Mouse (Mus musculus): ENCODE results near the gene Cntfr. TPM values are rescaled to one million over a fixed set of nuclear protein-coding genes. Genes with fewer than 3 reads are reported as not detected.

The Cntfr gene
- polyA plus RNA-seq, 1 experiment from 2014 or later = 32.8 TPM

- peak overlapping the region; percentile 17; the same call in 1 of the 2 replicates for H3K9ac ChIP-seq
- peak overlapping the region; percentile 14; the same call in 1 of the 2 replicates for H3K4me2 ChIP-seq (replicated peaks)
- H3K27me3 ChIP-seq (replicated peaks) = no peaks in the 10 kb centered on the region
- no peak overlapping the region for H3K27ac ChIP-seq
- WGBS = 18% methylated on average over 21 of the region's 25 CpGs
- H3K36me3 ChIP-seq = peaks cover 61% of the 10 kb centered on the region
- peak; percentile 21; the same call in 1 of the 2 replicates for ATAC-seq (ENCODE audit: low FRiP score, low read depth)
- no peak overlapping the region for H3K4me3 ChIP-seq
- peaks cover 62% of the 10 kb centered on the region for H3K4me1 ChIP-seq
- no peaks in the 10 kb centered on the region for H3K9me3 ChIP-seq
Measured at GRCm38 (mm10) chr4:41658566-41659384, 38.1 kb downstream of the Cntfr start.

GRCm38 (mm10) chr4:41655525-41655924 lies 41.4 kb downstream of the Cntfr start:
- Histone ChIP-seq H3K4me3 (no peak overlapping the region), H3K4me1 (peaks cover 33% of the 10 kb centered on the region), H3K9me3 (no peaks in the 10 kb centered on the region), H3K27ac (no peak overlapping the region), H3K4me2 (replicated peaks) (no peak overlapping the region), H3K27me3 (replicated peaks) (no peaks in the 10 kb centered on the region), H3K9ac (no peak overlapping the region), H3K36me3 (peaks cover 33% of the 10 kb centered on the region)
- ATAC-seq (ENCODE audit: low FRiP score, low read depth) = no peak
- WGBS = 92% methylated on average over 2 of the region's 2 CpGs

DNA sequence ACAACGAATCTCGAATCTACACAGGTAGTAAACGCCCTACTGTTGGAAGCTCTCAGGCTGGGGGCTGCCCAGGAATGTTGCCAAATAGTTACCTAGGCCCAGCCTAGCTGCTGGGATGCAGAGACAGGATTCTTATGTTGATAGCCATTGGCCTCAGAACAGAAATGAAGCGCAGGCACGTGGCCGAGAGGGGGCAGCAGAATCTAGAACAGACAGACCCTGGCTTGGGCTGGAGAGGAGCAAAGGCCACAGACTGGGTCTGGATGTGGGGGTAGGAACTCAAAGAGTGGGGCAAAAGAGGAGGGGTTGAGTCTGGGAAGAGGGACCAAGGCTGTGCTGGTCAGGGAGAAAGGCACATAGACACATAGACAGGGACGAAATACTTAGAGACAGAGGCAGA lies 42.7 kb downstream of the Cntfr start:
- 10% methylated on average over 7 of the region's 7 CpGs for WGBS
- peak; percentile 42; the same call in 1 of the 2 replicates for ATAC-seq (ENCODE audit: low FRiP score, low read depth)
- Histone ChIP-seq H3K36me3 (peaks cover 23% of the 10 kb centered on the region), H3K27me3 (replicated peaks) (no peaks in the 10 kb centered on the region), H3K9me3 (no peaks in the 10 kb centered on the region), H3K4me3 (no peak overlapping the region), H3K27ac (no peak overlapping the region), H3K9ac (no peak overlapping the region), H3K4me1 (peaks cover 20% of the 10 kb centered on the region), H3K4me2 (replicated peaks) (no peak overlapping the region)

- WGBS = 67% methylated on average over 6 of the region's 6 CpGs
- no peak for ATAC-seq (ENCODE audit: low FRiP score, low read depth)
Measured at GRCm38 (mm10) chr4:41653730-41654129, 43.2 kb downstream of the Cntfr start.

GRCm38 (mm10) chr4:41653296-41653695 lies 43.6 kb downstream of the Cntfr start:
- no peaks in the 10 kb centered on the region for H3K9me3 ChIP-seq
- H3K4me3 ChIP-seq = no peak overlapping the region
- H3K27me3 ChIP-seq (replicated peaks) = no peaks in the 10 kb centered on the region
- no peak overlapping the region for H3K9ac ChIP-seq
- H3K27ac ChIP-seq = no peak overlapping the region
- 39% methylated on average over 6 of the region's 6 CpGs for WGBS
- no peak overlapping the region for H3K4me2 ChIP-seq (replicated peaks)
- H3K4me1 ChIP-seq = peaks cover 14% of the 10 kb centered on the region
- ATAC-seq (ENCODE audit: low FRiP score, low read depth) = peak; percentile 61; the same call in 1 of the 2 replicates
- H3K36me3 ChIP-seq = peaks cover 22% of the 10 kb centered on the region

More at GRCm38 (mm10) chr4:41653730-41654129, 43.2 kb downstream of the Cntfr start:
- Histone ChIP-seq H3K9me3 (no peaks in the 10 kb centered on the region), H3K9ac (no peak overlapping the region), H3K27me3 (replicated peaks) (no peaks in the 10 kb centered on the region), H3K4me1 (peaks cover 15% of the 10 kb centered on the region), H3K36me3 (peaks cover 23% of the 10 kb centered on the region), H3K4me2 (replicated peaks) (no peak overlapping the region), H3K4me3 (no peak overlapping the region), H3K27ac (no peak overlapping the region)

DNA sequence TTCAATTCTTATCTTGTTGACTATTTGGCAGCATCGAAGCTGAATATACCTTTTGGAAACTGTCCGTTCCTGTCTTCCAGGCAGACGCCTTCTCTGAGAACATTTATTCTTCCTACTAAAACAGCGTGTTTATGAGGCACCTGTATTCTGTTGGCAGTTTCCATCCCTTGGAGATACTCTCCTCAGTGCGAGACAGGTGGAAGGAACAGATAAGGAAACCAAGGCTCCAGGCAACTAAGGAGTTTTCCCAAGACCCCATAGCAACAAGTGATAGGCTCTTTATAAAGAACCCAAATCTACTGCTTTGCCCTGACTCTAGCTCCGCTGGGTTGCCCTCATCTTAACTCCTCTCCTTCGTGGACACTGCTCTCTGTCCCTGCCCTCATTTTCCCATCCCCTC lies 48.3 kb downstream of the Cntfr start:
- no peaks in the 10 kb centered on the region for H3K36me3 ChIP-seq
- H3K27ac ChIP-seq = no peak overlapping the region
- no peak overlapping the region for H3K4me2 ChIP-seq (replicated peaks)
- ATAC-seq (ENCODE audit: low FRiP score, low read depth) = no peak
- no peaks in the 10 kb centered on the region for H3K9me3 ChIP-seq
- no peaks in the 10 kb centered on the region for H3K27me3 ChIP-seq (replicated peaks)
- no peak overlapping the region for H3K4me3 ChIP-seq
- no peak overlapping the region for H3K9ac ChIP-seq
- H3K4me1 ChIP-seq = peaks cover 9% of the 10 kb centered on the region
- 66% methylated on average over 7 of the region's 7 CpGs for WGBS

GRCm38 (mm10) chr4:41648157-41648556 lies 48.7 kb downstream of the Cntfr start:
- Histone ChIP-seq H3K27ac (no peak overlapping the region), H3K9me3 (no peaks in the 10 kb centered on the region), H3K4me2 (replicated peaks) (no peak overlapping the region), H3K36me3 (no peaks in the 10 kb centered on the region), H3K9ac (no peak overlapping the region), H3K27me3 (replicated peaks) (no peaks in the 10 kb centered on the region), H3K4me1 (peaks cover 8% of the 10 kb centered on the region), H3K4me3 (no peak overlapping the region)
- 17% methylated on average over 4 of the region's 4 CpGs for WGBS
- no peak for ATAC-seq (ENCODE audit: low FRiP score, low read depth)

GRCm38 (mm10) chr4:41645488-41645887 lies 51.4 kb downstream of the Cntfr start:
- Histone ChIP-seq H3K9me3 (no peaks in the 10 kb centered on the region), H3K9ac (no peak overlapping the region), H3K4me3 (no peak overlapping the region), H3K36me3 (no peaks in the 10 kb centered on the region), H3K27me3 (replicated peaks) (no peaks in the 10 kb centered on the region), H3K27ac (no peak overlapping the region), H3K4me2 (replicated peaks) (no peak overlapping the region), H3K4me1 (peaks cover 8% of the 10 kb centered on the region)
- no peak for ATAC-seq (ENCODE audit: low FRiP score, low read depth)
- 35% methylated on average over 5 of the region's 5 CpGs for WGBS

DNA sequence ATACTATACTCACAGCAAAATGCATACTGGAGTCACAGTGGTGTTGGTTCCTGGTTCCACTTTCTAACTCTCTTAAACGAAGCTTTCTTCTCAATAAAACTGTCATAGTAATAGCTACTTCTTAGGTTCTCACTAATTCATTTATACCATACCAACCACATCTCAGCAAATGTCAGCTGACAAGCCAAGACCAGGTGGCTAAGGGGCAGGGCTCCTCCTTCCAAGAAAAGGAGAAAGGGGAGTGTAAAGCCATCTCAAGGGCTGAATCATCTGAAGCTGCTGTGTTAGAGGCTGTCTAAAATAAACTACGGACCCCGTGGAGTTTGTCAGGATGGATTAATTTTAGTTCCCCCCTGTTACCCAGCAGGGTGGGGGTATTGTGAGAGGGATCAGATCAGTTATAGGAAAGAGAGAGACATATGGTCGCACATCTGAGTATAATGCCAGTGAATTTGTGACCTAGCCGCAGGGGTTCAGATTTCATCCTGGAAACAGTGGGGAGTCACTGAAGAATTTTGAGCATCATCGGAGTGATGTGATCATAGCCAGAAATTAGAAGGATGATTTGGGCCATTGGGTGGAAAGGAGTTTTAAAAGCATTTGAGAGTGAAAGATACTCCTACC lies 55.6 kb downstream of the Cntfr start:
- Histone ChIP-seq H3K9me3 (no peaks in the 10 kb centered on the region), H3K4me1 (peaks cover 34% of the 10 kb centered on the region), H3K36me3 (peaks cover 10% of the 10 kb centered on the region), H3K9ac (no peak overlapping the region), H3K4me2 (replicated peaks) (no peak overlapping the region), H3K4me3 (no peak overlapping the region), H3K27me3 (replicated peaks) (no peaks in the 10 kb centered on the region), H3K27ac (no peak overlapping the region)
- WGBS = 75% methylated on average over 6 of the region's 6 CpGs
- ATAC-seq (ENCODE audit: low FRiP score, low read depth) = no peak

DNA sequence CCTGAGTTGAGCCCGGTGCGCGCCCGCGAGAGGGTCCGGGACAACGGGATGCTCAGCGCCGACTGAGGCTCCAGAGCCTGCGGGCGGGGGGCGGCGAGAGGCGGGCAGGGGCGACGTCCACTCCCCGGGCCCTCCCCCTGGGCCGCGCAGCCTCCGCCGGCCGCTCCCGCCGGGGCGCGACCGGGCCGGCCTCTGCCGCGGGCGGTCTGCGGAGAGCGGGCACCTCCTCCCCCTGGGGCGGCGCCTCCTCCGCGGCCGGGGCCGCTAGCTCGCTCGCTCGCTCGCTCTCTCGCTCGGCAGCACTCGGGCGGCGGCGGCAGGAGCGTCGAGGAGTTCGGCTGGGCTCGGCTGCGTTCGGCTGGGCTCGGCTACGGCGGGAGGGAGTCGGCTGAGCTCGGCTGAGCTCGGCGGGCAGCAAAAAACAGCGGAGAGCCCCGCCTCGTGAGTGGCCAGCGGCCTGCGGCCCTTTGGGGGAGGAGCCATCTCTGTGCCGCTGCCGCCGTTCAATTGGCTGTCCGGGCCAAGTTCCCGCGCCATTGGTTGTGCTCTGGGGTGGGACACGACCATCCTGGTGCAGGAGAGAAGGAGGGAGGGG lies 56.9 kb downstream of the Cntfr start, which contains the start of gene Enho:
TSS of gene Enho (minus strand) at position 412 of the 595 bp plus-strand sequence.
- Histone ChIP-seq H3K4me3 (peak within 1 kb of the TSS; percentile 74), H3K4me2 (replicated peaks) (peak within 1 kb of the TSS; percentile 77), H3K27ac (peak within 1 kb of the TSS; percentile 91), H3K4me1 (peaks cover 46% of the 10 kb centered on the region), H3K9me3 (no peaks in the 10 kb centered on the region), H3K36me3 (peaks cover 10% of the 10 kb centered on the region), H3K9ac (peak within 1 kb of the TSS; percentile 96), H3K27me3 (replicated peaks) (no peaks in the 10 kb centered on the region)
- ATAC-seq (ENCODE audit: low FRiP score, low read depth) = peak; percentile 89
- under 1% methylated on average over 70 of the region's 74 CpGs for WGBS

GRCm38 (mm10) chr4:41639214-41639841 lies 57.6 kb downstream of the Cntfr start:
- peak overlapping the region; percentile 77 for H3K4me2 ChIP-seq (replicated peaks)
- H3K4me1 ChIP-seq = peaks cover 46% of the 10 kb centered on the region
- no peaks in the 10 kb centered on the region for H3K27me3 ChIP-seq (replicated peaks)
- H3K9me3 ChIP-seq = no peaks in the 10 kb centered on the region
- peaks cover 10% of the 10 kb centered on the region for H3K36me3 ChIP-seq
- peak overlapping the region; percentile 96 for H3K9ac ChIP-seq
- WGBS = 12% methylated on average over 10 of the region's 10 CpGs
- 0 out of 2 replicates have a peak, but pooled peaks have one; percentile 5 for ATAC-seq (ENCODE audit: low FRiP score, low read depth)
- peak overlapping the region; percentile 91 for H3K27ac ChIP-seq
- H3K4me3 ChIP-seq = peak overlapping the region; percentile 74

GRCm38 (mm10) chr4:41638828-41639213 lies 58.1 kb downstream of the Cntfr start:
- Histone ChIP-seq H3K4me2 (replicated peaks) (peak overlapping the region; percentile 77), H3K9me3 (no peaks in the 10 kb centered on the region), H3K36me3 (peaks cover 10% of the 10 kb centered on the region), H3K9ac (peak overlapping the region; percentile 96), H3K4me3 (peak overlapping the region; percentile 74), H3K27ac (no peak overlapping the region), H3K4me1 (peaks cover 46% of the 10 kb centered on the region), H3K27me3 (replicated peaks) (no peaks in the 10 kb centered on the region)
- WGBS = 79% methylated on average over 6 of the region's 6 CpGs
- ATAC-seq (ENCODE audit: low FRiP score, low read depth) = no peak

Data from neural tube, embryonic 12.5 days (tissue).